Mouse (Mus musculus): ENCODE results near the gene Cnot6l. TPM values are rescaled to one million over a fixed set of nuclear protein-coding genes. Genes with fewer than 3 reads are reported as not detected.

Cnot6l gene
- total RNA-seq (2021): 10 to 100 TPM; 70.7 to 77.9 TPM
- long read RNA-seq, experiment 1, partial matches to known transcripts: 0 of 3 reads
- long read RNA-seq, experiment 1, other reads (novel, unspliced or antisense): 3 of 3 reads
- long read RNA-seq, experiment 2, full-length matches to known transcripts: 1 of 5 reads
- long read RNA-seq, experiment 2, partial matches to known transcripts: 1 of 5 reads
- long read RNA-seq, experiment 2, other reads (novel, unspliced or antisense): 3 of 5 reads

DNA sequence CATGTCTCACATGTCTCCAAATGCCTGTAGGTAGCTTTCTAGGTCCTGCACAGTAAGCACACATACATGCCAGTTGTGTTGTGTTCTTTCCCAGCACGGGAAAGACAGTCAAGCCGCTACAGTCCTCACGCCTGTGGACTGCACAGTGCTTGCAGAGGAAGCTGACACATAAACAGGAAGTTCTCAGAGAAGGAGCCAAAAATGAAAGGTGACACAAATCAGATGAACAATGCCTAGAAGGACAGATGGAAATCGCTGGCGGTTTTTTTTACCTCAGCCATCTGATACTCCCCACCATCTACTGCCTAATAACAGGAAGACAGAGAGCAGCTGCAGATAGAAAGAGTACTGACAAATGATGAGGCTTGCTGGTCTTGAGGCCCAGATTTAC is at the start of gene Cnot6l:
TSS of gene Cnot6l (minus strand) at position 151 of the 391 bp plus-strand sequence.
- H3K4me3 ChIP-seq: peak within 1 kb of the TSS; percentile 83
- H3K27ac ChIP-seq: peak within 1 kb of the TSS; percentile 97
- peak; percentile 11 to 20 for DNase-seq (ENCODE audit: low spot score in 2 of 2)
- no peak for TF ChIP-seq CTCF (conservative IDR thresholded peaks at IDR 0.05)

DNA sequence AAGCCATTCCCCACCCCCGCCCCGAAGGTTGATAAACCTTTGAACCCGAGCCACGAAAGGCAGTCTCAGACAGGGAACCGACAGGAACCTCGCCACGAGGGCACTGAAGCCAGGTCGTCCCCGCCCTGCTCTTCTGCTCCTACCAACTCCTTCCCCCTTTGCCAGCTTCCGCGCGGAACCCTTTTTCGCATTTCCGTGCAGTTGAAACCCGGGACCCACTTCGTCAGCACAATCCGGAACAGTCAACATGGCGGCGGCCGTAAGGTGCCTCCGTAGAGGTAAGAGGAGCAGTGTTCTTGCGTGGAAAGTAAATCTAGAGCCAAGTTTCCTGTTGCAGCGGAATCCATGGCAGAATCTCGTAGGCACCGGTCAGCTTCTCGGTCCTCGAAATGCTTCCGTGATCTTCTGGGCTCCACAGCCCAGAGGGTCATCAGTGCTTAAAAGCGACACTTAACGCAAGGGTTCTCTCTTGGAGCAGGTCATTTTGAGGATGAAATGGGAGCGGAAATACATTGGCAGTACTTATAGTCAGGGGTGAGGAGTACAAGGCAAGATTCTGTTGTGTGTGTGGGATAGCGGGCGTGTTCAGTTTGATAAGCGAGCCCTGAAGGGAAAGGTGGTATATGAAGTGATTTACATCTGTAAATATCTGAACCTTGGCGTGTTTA is 46.1 kb upstream of the Cnot6l start:
- TF ChIP-seq CTCF (conservative IDR thresholded peaks at IDR 0.05): no peak
- peak overlapping the region; percentile 79 for H3K4me3 ChIP-seq
- peak; percentile 93 for DNase-seq (ENCODE audit: low spot score in 2 of 2)
- peak overlapping the region; percentile 92 for H3K27ac ChIP-seq

DNA sequence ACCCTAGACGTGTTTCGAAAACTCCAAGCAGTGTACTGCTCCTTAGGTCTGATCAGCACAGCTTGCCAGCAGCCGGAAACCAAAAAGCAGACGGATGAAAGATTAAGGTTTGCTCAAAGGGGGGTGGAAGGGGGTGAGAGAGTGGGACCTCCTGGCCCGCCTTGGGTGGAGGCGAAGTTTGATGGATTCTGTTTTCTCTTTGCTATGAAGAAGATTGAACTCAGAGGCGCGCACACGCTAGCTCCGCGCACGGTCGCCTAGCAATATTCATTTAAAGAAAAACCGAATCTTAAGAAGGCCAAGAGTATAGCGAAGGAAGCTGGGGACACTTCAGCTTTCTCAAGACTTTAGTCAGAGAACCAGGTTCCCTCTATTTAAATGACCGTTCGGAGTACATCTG is 45.5 kb upstream of the Cnot6l start, which contains the start of gene Mrpl1:
TSS of gene Mrpl1 (plus strand) at position 35 of the 400 bp plus-strand sequence.
- Histone ChIP-seq H3K4me3 (peak within 1 kb of the TSS; percentile 79), H3K27ac (peak within 1 kb of the TSS; percentile 92)
- DNase-seq (ENCODE audit: low spot score in 2 of 2): no peak
- TF ChIP-seq CTCF (conservative IDR thresholded peaks at IDR 0.05): no peak

DNA sequence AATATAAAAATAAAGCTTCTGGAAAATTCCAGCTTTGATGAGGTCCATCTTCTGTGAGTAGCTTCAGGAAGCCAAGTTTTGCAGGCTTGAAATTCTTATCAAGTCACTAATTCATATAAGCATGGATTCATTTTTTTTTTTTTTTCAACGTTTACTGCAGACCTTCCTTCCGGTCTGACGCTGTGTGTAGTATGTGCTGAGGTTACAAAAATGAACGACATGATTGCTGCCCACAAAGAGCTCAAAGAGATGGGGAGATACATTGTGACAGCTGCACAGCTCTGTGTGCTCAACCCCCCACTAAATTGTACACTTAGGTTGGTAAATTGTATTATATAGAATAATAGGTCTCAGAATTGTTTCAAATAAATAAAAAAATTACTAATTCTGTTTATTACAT is 44.6 kb upstream of the Cnot6l start:
- no peak for TF ChIP-seq CTCF (conservative IDR thresholded peaks at IDR 0.05)
- H3K4me3 ChIP-seq: no peak overlapping the region
- DNase-seq (ENCODE audit: low spot score in 2 of 2): no peak
- H3K27ac ChIP-seq: no peak overlapping the region

DNA sequence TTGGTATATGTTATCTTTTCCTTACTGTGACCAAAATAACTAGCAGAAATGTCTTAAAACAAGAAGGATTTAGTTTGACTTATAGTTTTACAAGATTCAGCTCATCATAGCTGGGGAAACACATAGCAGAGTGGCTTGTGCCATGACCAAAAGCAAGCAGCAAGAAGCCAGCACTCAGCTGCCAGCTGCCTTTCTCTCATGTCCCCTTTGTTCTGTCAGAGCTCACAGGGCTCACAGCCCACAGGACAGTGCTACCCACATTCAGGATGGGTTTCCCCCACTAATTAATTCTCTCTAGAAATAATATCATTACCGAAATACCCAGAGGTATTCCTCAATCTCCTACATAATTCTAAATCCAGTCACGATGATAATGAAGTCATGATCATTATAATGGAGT is 43.6 kb upstream of the Cnot6l start:
- H3K4me3 ChIP-seq: no peak overlapping the region
- H3K27ac ChIP-seq: no peak overlapping the region
- no peak for DNase-seq (ENCODE audit: low spot score in 2 of 2)
- no peak for TF ChIP-seq CTCF (conservative IDR thresholded peaks at IDR 0.05)

DNA sequence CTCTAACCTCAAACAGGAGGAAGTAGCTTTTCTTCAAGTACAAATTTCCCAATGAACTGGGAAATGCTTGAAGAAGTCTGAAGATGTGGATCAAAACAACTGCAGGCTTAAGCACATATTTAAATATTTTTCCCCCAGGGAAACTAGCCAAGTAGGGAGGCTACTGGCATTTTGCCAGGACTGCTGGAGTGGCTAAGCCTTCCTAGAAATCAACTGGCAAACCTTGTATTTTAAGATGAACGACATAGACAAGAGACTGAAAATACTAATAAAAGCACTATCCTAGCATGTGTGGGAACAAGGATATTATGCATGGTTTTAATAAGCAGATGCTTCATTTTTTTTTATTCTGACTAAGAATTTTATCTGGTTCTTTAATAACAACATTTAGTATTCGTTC is 42.9 kb upstream of the Cnot6l start:
- no peak for DNase-seq (ENCODE audit: low spot score in 2 of 2)
- Histone ChIP-seq H3K4me3 (no peak overlapping the region), H3K27ac (no peak overlapping the region)
- no peak for TF ChIP-seq CTCF (conservative IDR thresholded peaks at IDR 0.05)

DNA sequence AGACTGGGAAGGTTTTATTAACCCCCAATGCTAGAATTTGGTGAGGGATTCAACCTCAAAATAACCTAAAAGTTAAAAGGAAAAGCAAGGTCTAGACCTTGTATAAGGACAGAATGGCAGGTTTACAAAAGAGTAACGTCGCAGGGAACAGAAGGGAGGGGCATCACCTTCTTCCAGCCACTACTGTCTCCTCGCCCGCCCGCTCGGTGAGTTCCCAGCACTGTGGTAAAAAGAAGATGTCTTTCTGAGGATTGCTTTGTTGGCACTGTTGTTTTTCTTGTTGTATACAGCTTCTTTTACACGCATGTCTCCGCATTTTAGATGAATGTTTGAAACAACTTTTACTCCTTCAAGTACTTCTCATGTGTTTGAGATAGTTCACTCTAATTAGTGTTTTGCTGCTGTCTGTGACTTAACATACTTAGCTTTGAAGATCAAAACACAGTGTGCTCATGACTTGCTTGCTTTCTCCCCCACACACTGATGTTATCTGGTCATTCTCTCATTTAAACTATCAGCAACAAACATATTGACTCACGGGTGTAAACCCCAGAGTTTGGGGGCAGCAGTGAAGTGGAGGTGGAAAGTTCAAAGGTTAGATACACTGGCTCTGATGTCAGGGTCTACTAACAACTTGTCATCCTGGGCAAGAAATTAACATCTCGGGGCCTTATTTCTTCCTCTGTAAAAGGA is 37.6 kb upstream of the Cnot6l start:
- no peak overlapping the region for H3K4me3 ChIP-seq
- DNase-seq (ENCODE audit: low spot score in 2 of 2): no peak
- no peak for TF ChIP-seq CTCF (conservative IDR thresholded peaks at IDR 0.05)
- no peak overlapping the region for H3K27ac ChIP-seq

DNA sequence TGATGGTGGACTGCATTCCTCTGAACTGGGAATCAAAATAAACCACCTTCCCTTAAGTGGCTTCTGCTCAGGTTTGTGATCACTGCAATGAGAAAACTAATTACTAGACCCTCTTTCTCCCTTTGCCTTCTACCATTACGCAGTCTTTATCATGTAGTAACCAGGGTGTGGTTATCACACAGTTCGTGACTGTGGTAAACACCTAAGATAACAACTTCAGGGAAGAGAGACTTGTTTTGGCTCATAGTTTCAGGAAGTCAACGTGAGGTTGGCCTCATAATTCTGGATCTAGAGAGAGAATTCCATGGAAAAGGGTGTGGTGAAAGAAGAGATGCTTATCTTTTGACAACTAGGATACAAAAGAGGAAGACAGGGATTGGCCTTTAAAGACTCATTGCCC is 36.3 kb upstream of the Cnot6l start:
- no peak for TF ChIP-seq CTCF (conservative IDR thresholded peaks at IDR 0.05)
- no peak for DNase-seq (ENCODE audit: low spot score in 2 of 2)
- Histone ChIP-seq H3K27ac (no peak overlapping the region), H3K4me3 (no peak overlapping the region)

DNA sequence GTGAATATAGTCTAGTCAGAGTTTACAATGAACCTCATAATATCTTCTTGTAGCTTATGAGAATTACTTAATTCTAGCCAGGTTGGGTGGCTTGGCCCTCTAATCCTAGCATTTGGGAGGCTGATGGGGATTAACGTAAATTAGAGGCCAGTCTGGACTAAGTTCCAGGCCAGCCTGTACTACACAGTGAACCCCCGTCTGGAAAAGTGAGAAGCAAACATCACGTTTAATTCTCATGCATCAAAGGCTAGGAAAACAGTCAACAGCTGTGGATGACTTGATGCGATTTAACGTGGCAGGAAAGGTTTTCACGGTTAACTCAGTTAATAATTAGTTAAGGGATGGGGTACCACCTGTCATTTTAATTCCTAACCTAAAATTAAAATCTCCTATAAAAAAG is 34.3 kb upstream of the Cnot6l start:
- no peak for TF ChIP-seq CTCF (conservative IDR thresholded peaks at IDR 0.05)
- Histone ChIP-seq H3K27ac (no peak overlapping the region), H3K4me3 (no peak overlapping the region)
- DNase-seq (ENCODE audit: low spot score in 2 of 2): no peak

DNA sequence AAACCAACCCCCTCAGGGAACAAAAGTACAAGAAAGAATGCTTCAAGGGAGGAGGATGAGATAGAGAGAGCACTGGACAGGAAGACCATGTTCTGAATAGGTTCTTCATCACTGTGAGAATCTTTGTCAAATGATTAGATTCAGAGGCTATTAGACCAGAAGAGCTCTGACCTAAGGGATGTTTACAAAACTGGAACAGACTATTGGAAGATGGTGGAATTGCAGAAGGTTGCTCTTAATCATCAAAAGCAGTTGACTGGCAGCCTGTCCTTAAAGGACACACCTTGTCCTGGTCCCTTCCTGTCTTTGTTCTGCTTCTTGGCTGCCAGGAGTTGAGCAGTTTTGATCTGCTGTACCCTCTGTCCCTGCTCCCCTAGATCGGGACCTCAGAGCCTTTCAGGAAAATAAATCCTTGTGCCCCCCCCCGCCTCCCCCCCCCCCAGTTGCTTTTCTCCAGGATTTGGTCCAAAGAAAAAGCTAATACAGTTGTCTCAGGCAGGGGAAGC is 32.6 kb upstream of the Cnot6l start:
- peak; percentile 44 for TF ChIP-seq CTCF (conservative IDR thresholded peaks at IDR 0.05)
- H3K4me3 ChIP-seq: no peak overlapping the region
- H3K27ac ChIP-seq: no peak overlapping the region
- DNase-seq (ENCODE audit: low spot score in 2 of 2): no peak

DNA sequence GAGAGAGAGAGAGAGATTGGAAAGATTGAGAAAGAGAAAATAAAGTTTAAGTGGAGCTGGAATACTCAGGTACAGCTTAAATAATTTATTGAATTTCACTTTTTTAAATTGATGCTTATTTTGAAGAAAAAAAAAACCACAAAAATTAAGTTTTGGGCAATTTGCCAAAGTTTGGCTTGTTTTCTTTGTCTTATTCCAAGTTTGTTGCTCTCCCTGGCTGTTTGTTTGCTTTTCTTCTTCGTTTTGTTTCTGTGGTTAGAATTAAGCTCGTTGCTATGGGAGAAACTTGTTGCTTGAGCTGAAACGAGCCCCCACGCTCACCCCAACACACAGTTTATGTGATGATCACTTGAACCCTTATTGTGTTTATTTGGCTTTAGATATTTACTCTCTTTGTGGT is 27.3 kb upstream of the Cnot6l start:
- DNase-seq (ENCODE audit: low spot score in 2 of 2): no peak
- no peak for TF ChIP-seq CTCF (conservative IDR thresholded peaks at IDR 0.05)
- H3K27ac ChIP-seq: no peak overlapping the region
- no peak overlapping the region for H3K4me3 ChIP-seq

DNA sequence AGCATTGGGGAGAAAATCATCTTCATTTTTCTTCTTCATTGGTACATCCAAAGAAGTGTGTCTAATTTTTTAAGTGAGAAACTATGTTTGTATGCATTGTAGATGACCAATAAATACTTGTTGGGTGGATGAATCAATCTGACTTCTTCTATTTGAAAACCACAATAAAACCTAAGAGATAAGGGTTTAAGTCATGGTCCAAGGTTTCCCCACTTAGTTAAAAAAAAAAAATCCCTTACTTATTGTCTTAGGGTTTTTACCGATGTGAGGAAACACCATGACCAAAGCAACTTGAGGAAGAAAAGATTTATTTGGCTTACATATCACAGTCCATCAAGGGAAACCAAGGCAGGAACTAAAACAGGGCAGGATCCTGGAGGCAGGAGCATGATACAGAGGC is 25.8 kb upstream of the Cnot6l start:
- no peak overlapping the region for H3K27ac ChIP-seq
- no peak for DNase-seq (ENCODE audit: low spot score in 2 of 2)
- no peak for TF ChIP-seq CTCF (conservative IDR thresholded peaks at IDR 0.05)
- H3K4me3 ChIP-seq: no peak overlapping the region

DNA sequence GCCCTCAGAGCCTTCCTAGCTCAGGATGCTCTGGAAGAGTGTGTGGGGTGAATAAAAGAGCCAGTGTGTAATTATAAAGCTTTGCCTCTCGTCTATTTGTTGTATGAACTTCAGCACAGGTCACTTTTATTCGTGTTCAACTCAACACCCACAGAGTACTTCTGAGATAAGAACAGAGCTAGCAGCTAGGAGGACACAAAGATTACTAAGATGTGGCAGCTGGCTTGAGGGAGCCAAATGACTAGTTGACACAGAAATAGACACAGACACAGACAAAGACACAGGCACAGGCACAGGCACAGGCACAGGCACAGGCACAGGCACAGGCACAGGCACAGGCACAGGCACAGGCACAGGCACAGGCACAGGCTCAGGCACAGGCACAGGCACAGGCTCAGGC is 20.0 kb upstream of the Cnot6l start:
- TF ChIP-seq CTCF (conservative IDR thresholded peaks at IDR 0.05): no peak
- Histone ChIP-seq H3K4me3 (no peak overlapping the region), H3K27ac (no peak overlapping the region)
- DNase-seq (ENCODE audit: low spot score in 2 of 2): no peak
